Mouse (Mus musculus): ENCODE data around the gene Npff. TPM values are rescaled to one million over a fixed set of nuclear protein-coding genes. Genes with fewer than 3 reads are reported as not detected.

The Npff gene
- polyA plus RNA-seq, 1 experiment from 2014 or later: 1.6 TPM

- Histone ChIP-seq H3K9ac (ENCODE audit: low read depth, low read length) (no peak overlapping the region), H3K27me3 (ENCODE audit: insufficient read depth, low read length) (no peaks in the 10 kb centered on the region), H3K4me2 (ENCODE audit: low read length) (no peak overlapping the region), H3K4me3 (replicated peaks; ENCODE audit: low read depth, low read length) (no peak overlapping the region), H3K4me1 (replicated peaks; ENCODE audit: insufficient read depth, low read length) (no peaks in the 10 kb centered on the region), H3K9me3 (replicated peaks; ENCODE audit: low read length) (no peaks in the 10 kb centered on the region), H3K36me3 (ENCODE audit: insufficient read depth, low read length) (peaks cover 60% of the 10 kb centered on the region), H3K27ac (no peak overlapping the region)
- no peak for TF ChIP-seq CTCF (IDR thresholded peaks at IDR 0.05; ENCODE audit: low read depth)
- no peak for DNase-seq (ENCODE audit: low spot score)
- no peak for ATAC-seq (replicated peaks; ENCODE audit: low FRiP score, low read depth)
- WGBS: 60% methylated on average over 3 of the region's 3 CpGs
Measured at GRCm38 (mm10) chr15:102499370-102499769, 25.4 kb downstream of the Npff start.

GRCm38 (mm10) chr15:102498322-102498721 is 26.4 kb downstream of the Npff start:
- no peak overlapping the region for H3K9ac ChIP-seq (ENCODE audit: low read depth, low read length)
- 91% methylated on average over 3 of the region's 3 CpGs for WGBS
- no peak for TF ChIP-seq CTCF (IDR thresholded peaks at IDR 0.05; ENCODE audit: low read depth)

GRCm38 (mm10) chr15:102487664-102488063 is 37.1 kb downstream of the Npff start:
- H3K36me3 ChIP-seq (ENCODE audit: insufficient read depth, low read length): peaks cover 73% of the 10 kb centered on the region
- H3K27me3 ChIP-seq (ENCODE audit: insufficient read depth, low read length): no peaks in the 10 kb centered on the region
- no peak overlapping the region for H3K4me2 ChIP-seq (ENCODE audit: low read length)
- DNase-seq (ENCODE audit: low spot score) (no peak), ATAC-seq (replicated peaks; ENCODE audit: low FRiP score, low read depth) (no peak)
- H3K4me3 ChIP-seq (replicated peaks; ENCODE audit: low read depth, low read length): no peak overlapping the region
- no peak overlapping the region for H3K27ac ChIP-seq
- H3K4me1 ChIP-seq (replicated peaks; ENCODE audit: insufficient read depth, low read length): no peaks in the 10 kb centered on the region
- TF ChIP-seq CTCF (IDR thresholded peaks at IDR 0.05; ENCODE audit: low read depth): no peak
- 70% methylated on average over 1 of the region's 1 CpGs for WGBS
- no peak overlapping the region for H3K9ac ChIP-seq (ENCODE audit: low read depth, low read length)
- no peaks in the 10 kb centered on the region for H3K9me3 ChIP-seq (replicated peaks; ENCODE audit: low read length)

More at GRCm38 (mm10) chr15:102498322-102498721, 26.4 kb downstream of the Npff start:
- peaks cover 59% of the 10 kb centered on the region for H3K36me3 ChIP-seq (ENCODE audit: insufficient read depth, low read length)
- no peak overlapping the region for H3K27ac ChIP-seq
- no peaks in the 10 kb centered on the region for H3K9me3 ChIP-seq (replicated peaks; ENCODE audit: low read length)
- H3K27me3 ChIP-seq (ENCODE audit: insufficient read depth, low read length): no peaks in the 10 kb centered on the region
- DNase-seq (ENCODE audit: low spot score) (no peak), ATAC-seq (replicated peaks; ENCODE audit: low FRiP score, low read depth) (no peak)
- no peak overlapping the region for H3K4me3 ChIP-seq (replicated peaks; ENCODE audit: low read depth, low read length)
- H3K4me1 ChIP-seq (replicated peaks; ENCODE audit: insufficient read depth, low read length): no peaks in the 10 kb centered on the region
- H3K4me2 ChIP-seq (ENCODE audit: low read length): no peak overlapping the region

- Histone ChIP-seq H3K4me3 (replicated peaks; ENCODE audit: low read depth, low read length) (no peak overlapping the region), H3K4me2 (ENCODE audit: low read length) (no peak overlapping the region), H3K4me1 (replicated peaks; ENCODE audit: insufficient read depth, low read length) (no peaks in the 10 kb centered on the region), H3K9ac (ENCODE audit: low read depth, low read length) (no peak overlapping the region), H3K27ac (no peak overlapping the region), H3K36me3 (ENCODE audit: insufficient read depth, low read length) (peaks cover 71% of the 10 kb centered on the region), H3K9me3 (replicated peaks; ENCODE audit: low read length) (no peaks in the 10 kb centered on the region), H3K27me3 (ENCODE audit: insufficient read depth, low read length) (no peaks in the 10 kb centered on the region)
- TF ChIP-seq CTCF (IDR thresholded peaks at IDR 0.05; ENCODE audit: low read depth): no peak
- DNase-seq (ENCODE audit: low spot score): no peak
- WGBS: 84% methylated on average over 12 of the region's 12 CpGs
- ATAC-seq (replicated peaks; ENCODE audit: low FRiP score, low read depth): no peak
Measured at GRCm38 (mm10) chr15:102485853-102486252, 38.9 kb downstream of the Npff start.

GRCm38 (mm10) chr15:102483136-102483535 is 41.6 kb downstream of the Npff start:
- Histone ChIP-seq H3K4me2 (ENCODE audit: low read length) (no peak overlapping the region), H3K9ac (ENCODE audit: low read depth, low read length) (no peak overlapping the region), H3K9me3 (replicated peaks; ENCODE audit: low read length) (no peaks in the 10 kb centered on the region), H3K27me3 (ENCODE audit: insufficient read depth, low read length) (no peaks in the 10 kb centered on the region), H3K4me3 (replicated peaks; ENCODE audit: low read depth, low read length) (no peak overlapping the region), H3K4me1 (replicated peaks; ENCODE audit: insufficient read depth, low read length) (no peaks in the 10 kb centered on the region), H3K36me3 (ENCODE audit: insufficient read depth, low read length) (peaks cover 63% of the 10 kb centered on the region), H3K27ac (no peak overlapping the region)
- TF ChIP-seq CTCF (IDR thresholded peaks at IDR 0.05; ENCODE audit: low read depth): no peak
- 87% methylated on average over 3 of the region's 3 CpGs for WGBS
- no peak for DNase-seq (ENCODE audit: low spot score)
- ATAC-seq (replicated peaks; ENCODE audit: low FRiP score, low read depth): no peak

- no peak overlapping the region for H3K4me2 ChIP-seq (ENCODE audit: low read length)
- no peak overlapping the region for H3K9ac ChIP-seq (ENCODE audit: low read depth, low read length)
- DNase-seq (ENCODE audit: low spot score) (no peak), ATAC-seq (replicated peaks; ENCODE audit: low FRiP score, low read depth) (no peak)
- WGBS: 79% methylated on average over 2 of the region's 2 CpGs
- peaks cover 39% of the 10 kb centered on the region for H3K36me3 ChIP-seq (ENCODE audit: insufficient read depth, low read length)
- H3K4me1 ChIP-seq (replicated peaks; ENCODE audit: insufficient read depth, low read length): no peaks in the 10 kb centered on the region
- no peak overlapping the region for H3K27ac ChIP-seq
- TF ChIP-seq CTCF (IDR thresholded peaks at IDR 0.05; ENCODE audit: low read depth): no peak
- H3K4me3 ChIP-seq (replicated peaks; ENCODE audit: low read depth, low read length): no peak overlapping the region
- H3K9me3 ChIP-seq (replicated peaks; ENCODE audit: low read length): no peaks in the 10 kb centered on the region
- H3K27me3 ChIP-seq (ENCODE audit: insufficient read depth, low read length): no peaks in the 10 kb centered on the region
Measured at GRCm38 (mm10) chr15:102474520-102474919, 50.2 kb downstream of the Npff start.

Other genes with a start within 250 kb of the Npff start
- gene Mfsd5, start 245.5 kb downstream of the Npff start, polyA plus RNA-seq (2015; fragmentation: Nextera tagmentation; extraction: Ambion mirVana): 68.2 and 73.2 TPM in 2 replicates
- 6.1 and 7.5 TPM in 2 replicates for gene Espl1, start 228.7 kb downstream of the Npff start, polyA plus RNA-seq (2015; fragmentation: Nextera tagmentation; extraction: Ambion mirVana)
- 511 and 565 TPM in 2 replicates for gene Pfdn5, start 198.8 kb downstream of the Npff start, polyA plus RNA-seq (2015; fragmentation: Nextera tagmentation; extraction: Ambion mirVana)
- gene Myg1, start 193.2 kb downstream of the Npff start, polyA plus RNA-seq (2015; fragmentation: Nextera tagmentation; extraction: Ambion mirVana): 84.9 and 86.9 TPM in 2 replicates
- 37.1 and 42.2 TPM in 2 replicates for gene Aaas, start 174.2 kb downstream of the Npff start, polyA plus RNA-seq (2015; fragmentation: Nextera tagmentation; extraction: Ambion mirVana)
- gene Sp7, start 157.8 kb downstream of the Npff start, polyA plus RNA-seq (2015; fragmentation: Nextera tagmentation; extraction: Ambion mirVana): 0.61 and 1.1 TPM in 2 replicates
- 8.8 TPM in 2 replicates for gene Sp1, start 118.8 kb downstream of the Npff start, polyA plus RNA-seq (2015; fragmentation: Nextera tagmentation; extraction: Ambion mirVana)
- 0.46 and 0.80 TPM in 2 replicates for gene Amhr2, start 79.6 kb downstream of the Npff start, polyA plus RNA-seq (2015; fragmentation: Nextera tagmentation; extraction: Ambion mirVana)
- 109 and 117 TPM in 2 replicates for gene Prr13, start 65.9 kb downstream of the Npff start, polyA plus RNA-seq (2015; fragmentation: Nextera tagmentation; extraction: Ambion mirVana)
- 185 and 191 TPM in 2 replicates for gene Pcbp2, start 54.4 kb downstream of the Npff start, polyA plus RNA-seq (2015; fragmentation: Nextera tagmentation; extraction: Ambion mirVana)
- gene Gm10337, start 21.2 kb downstream of the Npff start, polyA plus RNA-seq (2015; fragmentation: Nextera tagmentation; extraction: Ambion mirVana): 1.8 TPM in 1 of 2 replicates, not detected in the other
- gene Map3k12, start 7.9 kb downstream of the Npff start, polyA plus RNA-seq (2015; fragmentation: Nextera tagmentation; extraction: Ambion mirVana): 7.8 and 8.1 TPM in 2 replicates
- 57.2 and 59.2 TPM in 2 replicates for gene Tarbp2, start 6.8 kb downstream of the Npff start, polyA plus RNA-seq (2015; fragmentation: Nextera tagmentation; extraction: Ambion mirVana)
- 0.37 and 0.46 TPM in 2 replicates for gene Gm28047, start 100.1 kb upstream of the Npff start, polyA plus RNA-seq (2015; fragmentation: Nextera tagmentation; extraction: Ambion mirVana)
- 23.2 and 24.9 TPM in 2 replicates for gene Atf7, start 100.5 kb upstream of the Npff start, polyA plus RNA-seq (2015; fragmentation: Nextera tagmentation; extraction: Ambion mirVana)
- gene Atp5g2, start 147.4 kb upstream of the Npff start, polyA plus RNA-seq (2015; fragmentation: Nextera tagmentation; extraction: Ambion mirVana): 102 and 110 TPM in 2 replicates
- 55.2 and 57.5 TPM in 2 replicates for gene Calcoco1, start 197.2 kb upstream of the Npff start, polyA plus RNA-seq (2015; fragmentation: Nextera tagmentation; extraction: Ambion mirVana)